Mouse (Mus musculus) heart, postnatal 0 days (tissue): Measurements from ENCODE around the gene Arl4c. TPM values are rescaled to one million over a fixed set of nuclear protein-coding genes. Genes with fewer than 3 reads are reported as not detected.

Experiments used
- ATAC-seq: fragments of 200-750 bp; cut with Nextera tagmentation; 2 replicates; pipeline ENCODE4 v1.8.0; 2017; ENCODE audit warnings: low read depth, moderate number of reproducible peaks, moderate library complexity; ENCODE audit not compliant: insufficient read depth
- DNase-seq: peaks from one replicate; pipeline ENCODE4 v3.0.0-alpha.2; 2016; ENCODE audit warnings: low spot score
- H3K27ac ChIP-seq: fragments of 300-500 bp; sonication (generic); 2 replicates; pipeline ENCODE4 v1.5.1; 2014; ENCODE audit warnings: low read depth, mild to moderate bottlenecking
- H3K27me3 ChIP-seq: fragments of 300-500 bp; sonication (generic); 2 replicates; pipeline ENCODE4 v1.6.1; 2014; ENCODE audit warnings: low read length, mixed read lengths; ENCODE audit not compliant: control insufficient read depth, insufficient read depth
- H3K36me3 ChIP-seq: fragments of 300-500 bp; sonication (generic); replicated peaks from 2 replicates; pipeline ENCODE4 v1.6.1; 2014; ENCODE audit warnings: low read length, mixed read lengths; ENCODE audit not compliant: control insufficient read depth, insufficient read depth
- H3K4me1 ChIP-seq: fragments of 300-500 bp; sonication (generic); 2 replicates; pipeline ENCODE4 v1.6.1; 2014; ENCODE audit warnings: antibody characterized with exemption; ENCODE audit not compliant: control insufficient read depth, insufficient read depth
- H3K4me2 ChIP-seq: fragments of 300-500 bp; sonication (generic); 2 replicates; pipeline ENCODE4 v1.6.1; 2014; ENCODE audit warnings: low read depth, mild to moderate bottlenecking, low read length, moderate library complexity
- H3K4me3 ChIP-seq: fragments of 300-500 bp; sonication (generic); 2 replicates; pipeline ENCODE4 v1.5.1; 2014; ENCODE audit warnings: low read depth, low read length
- H3K9ac ChIP-seq: fragments of 300-500 bp; sonication (generic); replicated peaks from 2 replicates; pipeline ENCODE4 v1.6.1; 2014; ENCODE audit warnings: low read depth, low read length, mixed read lengths
- H3K9me3 ChIP-seq: fragments of 300-500 bp; sonication (generic); replicated peaks from 2 replicates; pipeline ENCODE4 v1.6.1; 2016; ENCODE audit warnings: low read length; ENCODE audit not compliant: control insufficient read depth
- CTCF ChIP-seq: IDR thresholded peaks from 2 replicates; pipeline ENCODE4 v1.5.1; 2016; ENCODE audit warnings: antibody characterized with exemption, control low read depth, low read depth
- EP300 ChIP-seq: IDR thresholded peaks from 2 replicates; pipeline ENCODE4 v1.6.1; 2016; ENCODE audit warnings: antibody characterized with exemption, low read depth
- WGBS: fragments of 180-500 bp; shearing (Covaris S2); extraction: QIAGEN DNeasy Blood & Tissue Kit; methylation state at CpG from one replicate; pipeline ENCODE4 v1.1.7; 2014; 5-methylcytosine and 5-hydroxymethylcytosine counted together
- polyA plus RNA-seq: library from polyadenylated mRNA; unstranded; fragments of >200 nt; fragmentation: Nextera tagmentation; extraction: Ambion mirVana; gene quantifications from 2 replicates; pipeline ENCODE4 v1.2.1, GENCODE M21; 2015
- total RNA-seq: library from RNA; depleted of rRNA; stranded (reverse); fragments of >200 nt; gene quantifications from 2 replicates; pipeline ENCODE4 v1.2.3, GENCODE M21; 2014; ENCODE audit warnings: low replicate concordance

The Arl4c gene
- total and polyA plus RNA-seq, 2 experiments from 2014 or later: 6.2 to 20.9 TPM

DNA sequence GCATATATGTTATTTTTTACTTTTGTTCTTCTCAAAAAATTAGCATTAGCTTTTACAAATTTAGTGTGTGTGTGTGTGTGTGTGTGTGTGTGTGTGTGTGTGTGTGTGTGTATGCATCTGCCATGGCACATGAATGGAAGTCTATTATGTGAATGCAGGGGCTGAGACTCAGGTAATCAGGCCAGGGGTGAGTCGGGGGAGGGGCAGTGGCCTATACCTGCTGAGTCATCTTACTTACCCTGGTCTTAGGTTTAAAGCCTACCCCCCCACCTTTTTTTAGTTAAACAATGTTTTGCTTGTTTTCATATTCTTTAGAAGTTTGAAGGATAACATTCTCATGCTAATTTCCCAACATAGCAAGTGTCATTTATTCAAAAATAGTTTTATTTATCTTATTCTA lies 25.3 kb upstream of the Arl4c start:
- no peak overlapping the region for H3K27ac ChIP-seq
- no peak overlapping the region for H3K9ac ChIP-seq
- H3K4me3 ChIP-seq: no peak overlapping the region
- 86% methylated on average over 1 of the region's 1 CpGs for WGBS
- no peaks in the 10 kb centered on the region for H3K27me3 ChIP-seq
- H3K4me2 ChIP-seq: no peak overlapping the region
- no peaks in the 10 kb centered on the region for H3K36me3 ChIP-seq
- ATAC-seq (no peak), DNase-seq (no peak)
- TF ChIP-seq CTCF: no peak
- no peak for TF ChIP-seq EP300
- no peaks in the 10 kb centered on the region for H3K4me1 ChIP-seq
- H3K9me3 ChIP-seq: no peaks in the 10 kb centered on the region

DNA sequence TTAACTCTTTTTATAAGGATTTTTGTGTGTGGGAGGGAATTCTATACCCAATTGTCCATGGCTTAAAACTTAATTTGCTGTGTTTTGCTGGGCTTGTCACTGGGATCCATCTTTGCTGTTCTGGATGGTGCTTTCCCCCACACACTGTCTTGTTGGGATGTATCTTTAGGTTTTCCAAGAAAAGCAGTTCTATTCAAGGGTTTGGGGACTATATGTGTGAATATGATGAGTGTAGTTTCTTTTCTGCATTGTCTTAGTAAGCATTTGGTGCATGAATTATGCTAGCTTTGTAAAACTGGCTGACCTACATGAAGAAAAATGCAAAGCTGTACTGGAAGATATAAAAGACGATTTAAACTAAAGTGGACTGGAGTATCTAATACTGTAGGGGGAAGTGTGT lies 23.7 kb upstream of the Arl4c start:
- H3K27me3 ChIP-seq: no peaks in the 10 kb centered on the region
- H3K27ac ChIP-seq: no peak overlapping the region
- no peak overlapping the region for H3K9ac ChIP-seq
- no peak overlapping the region for H3K4me2 ChIP-seq
- H3K4me1 ChIP-seq: no peaks in the 10 kb centered on the region
- TF ChIP-seq EP300 (no peak), CTCF (no peak)
- ATAC-seq (no peak), DNase-seq (no peak)
- H3K36me3 ChIP-seq: no peaks in the 10 kb centered on the region
- no peak overlapping the region for H3K4me3 ChIP-seq
- no peaks in the 10 kb centered on the region for H3K9me3 ChIP-seq
- 59% methylated on average over 1 of the region's 1 CpGs for WGBS

DNA sequence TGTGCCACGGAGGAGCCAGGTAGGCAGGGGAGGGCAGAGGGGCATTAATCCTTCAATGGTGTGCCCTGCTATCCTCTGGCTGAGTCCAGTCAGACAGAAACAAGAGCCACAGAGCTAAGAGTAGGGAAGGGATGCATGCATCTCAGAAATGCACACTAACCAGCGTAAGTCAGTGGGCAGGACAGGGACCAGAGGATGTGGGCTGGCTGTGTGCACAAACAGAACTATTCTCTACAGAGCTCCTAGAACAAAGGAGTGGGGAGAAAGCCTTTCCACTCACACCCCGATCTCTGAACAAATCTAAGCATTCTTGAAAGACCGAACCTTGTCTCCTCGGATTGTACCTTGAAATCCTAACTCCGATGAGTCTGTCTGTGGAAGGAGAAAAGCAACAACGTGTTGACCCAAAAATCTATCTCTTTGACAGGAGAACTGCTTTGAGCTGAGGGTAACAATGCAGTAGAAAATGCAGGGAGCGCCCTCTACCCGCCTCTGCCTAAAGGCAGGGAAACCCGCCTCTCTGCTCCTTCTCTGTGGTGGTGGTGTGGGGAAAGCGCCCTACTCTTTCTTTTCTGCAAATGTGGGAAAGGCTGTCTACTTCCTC lies 18.7 kb upstream of the Arl4c start:
- Histone ChIP-seq H3K4me1 (no peaks in the 10 kb centered on the region), H3K27me3 (no peaks in the 10 kb centered on the region), H3K4me3 (no peak overlapping the region), H3K4me2 (no peak overlapping the region), H3K36me3 (no peaks in the 10 kb centered on the region), H3K9ac (no peak overlapping the region), H3K27ac (no peak overlapping the region), H3K9me3 (no peaks in the 10 kb centered on the region)
- ATAC-seq (no peak), DNase-seq (no peak)
- WGBS: 43% methylated on average over 11 of the region's 11 CpGs
- TF ChIP-seq EP300: no peak
- no peak for TF ChIP-seq CTCF

- TF ChIP-seq CTCF (no peak), EP300 (no peak)
- Histone ChIP-seq H3K4me3 (no peak overlapping the region), H3K9ac (no peak overlapping the region), H3K9me3 (no peaks in the 10 kb centered on the region), H3K4me2 (no peak overlapping the region), H3K36me3 (no peaks in the 10 kb centered on the region), H3K27me3 (no peaks in the 10 kb centered on the region), H3K27ac (no peak overlapping the region), H3K4me1 (no peaks in the 10 kb centered on the region)
- ATAC-seq (no peak), DNase-seq (no peak)
- WGBS: 63% methylated on average over 3 of the region's 3 CpGs
Observed at GRCm38 (mm10) chr1:88718563-88718962, 16.5 kb upstream of the Arl4c start.

- 76% methylated on average over 13 of the region's 13 CpGs for WGBS
- no peak for ATAC-seq
- H3K4me1 ChIP-seq: no peaks in the 10 kb centered on the region
Observed at GRCm38 (mm10) chr1:88717736-88718135, 15.7 kb upstream of the Arl4c start.

GRCm38 (mm10) chr1:88712011-88712410 lies 10.0 kb upstream of the Arl4c start:
- Histone ChIP-seq H3K36me3 (no peaks in the 10 kb centered on the region), H3K9me3 (no peaks in the 10 kb centered on the region), H3K9ac (no peak overlapping the region), H3K4me3 (no peak overlapping the region), H3K4me1 (no peaks in the 10 kb centered on the region), H3K27me3 (no peaks in the 10 kb centered on the region), H3K27ac (no peak overlapping the region), H3K4me2 (no peak overlapping the region)
- no peak for DNase-seq
- TF ChIP-seq EP300 (no peak), CTCF (no peak)
- no peak for ATAC-seq
- 71% methylated on average over 6 of the region's 6 CpGs for WGBS

More at GRCm38 (mm10) chr1:88717736-88718135, 15.7 kb upstream of the Arl4c start:
- no peak overlapping the region for H3K9ac ChIP-seq
- DNase-seq: no peak
- H3K4me3 ChIP-seq: no peak overlapping the region
- no peak overlapping the region for H3K4me2 ChIP-seq
- no peak overlapping the region for H3K27ac ChIP-seq
- no peaks in the 10 kb centered on the region for H3K9me3 ChIP-seq
- no peaks in the 10 kb centered on the region for H3K36me3 ChIP-seq
- no peak for TF ChIP-seq CTCF
- no peak for TF ChIP-seq EP300
- H3K27me3 ChIP-seq: no peaks in the 10 kb centered on the region
